Mouse (Mus musculus) heart, embryonic 14.5 days (tissue): ENCODE results near the gene Slc16a1. TPM values are rescaled to one million over a fixed set of nuclear protein-coding genes. Genes with fewer than 3 reads are reported as not detected.
"Not testable (repeated sequence)": the region's sequence is repeated elsewhere in the genome, so short reads cannot be mapped to it uniquely, and the experiment has no call there.

ENCODE experiments used
- ATAC-seq: fragments of 200-750 bp; cut with Nextera tagmentation; 2 replicates; pipeline ENCODE4 v1.8.0; 2017; ENCODE audit warnings: low read depth, moderate TSS enrichment; ENCODE audit not compliant: insufficient number of reproducible peaks, insufficient read depth, low FRiP score
- H3K27ac ChIP-seq, 2 experiments: fragments of 200-500 bp in 1 of 2; fragments of 300-500 bp in 1 of 2; sonication (generic) in 1 of 2; replicated peaks in 1 of 2; 2 replicates each; pipeline ENCODE4 v1.5.1; 2012 to 2014; ENCODE audit warnings: low read depth in 2 of 2, low read length in 2 of 2, control low read depth in 1 of 2, mild to moderate bottlenecking in 1 of 2, mixed read lengths in 1 of 2; ENCODE audit not compliant: control insufficient read depth in 1 of 2, insufficient read depth in 1 of 2
- H3K27me3 ChIP-seq: fragments of 300-500 bp; sonication (generic); 2 replicates; pipeline ENCODE4 v1.6.1; 2014; ENCODE audit warnings: mild to moderate bottlenecking, low read length, control low read depth; ENCODE audit not compliant: control insufficient read depth, insufficient read depth
- H3K36me3 ChIP-seq: fragments of 300-500 bp; sonication (generic); 2 replicates; pipeline ENCODE4 v1.6.1; 2014; ENCODE audit warnings: mild to moderate bottlenecking, control low read depth, low read length, mixed read lengths; ENCODE audit not compliant: control insufficient read depth, insufficient read depth
- H3K4me1 ChIP-seq, 2 experiments: fragments of 200-500 bp in 1 of 2; fragments of 300-500 bp in 1 of 2; sonication (generic) in 1 of 2; 2 replicates each; pipeline ENCODE4 v1.6.1; 2012 to 2014; ENCODE audit warnings: low read length in 2 of 2, control low read depth in 1 of 2, mixed read lengths in 1 of 2; ENCODE audit not compliant: control insufficient read depth in 2 of 2, insufficient read depth in 2 of 2
- H3K4me2 ChIP-seq: fragments of 300-500 bp; sonication (generic); 2 replicates; pipeline ENCODE4 v1.6.1; 2014; ENCODE audit warnings: mild to moderate bottlenecking, low read length
- H3K4me3 ChIP-seq, 2 experiments: fragments of 200-500 bp in 1 of 2; fragments of 300-500 bp in 1 of 2; sonication (generic) in 1 of 2; 2 replicates each; pipeline ENCODE4 v1.5.1; 2012 to 2014; ENCODE audit warnings: low read length in 2 of 2, mild to moderate bottlenecking in 2 of 2, control low read depth in 1 of 2, low read depth in 1 of 2, moderate library complexity in 1 of 2; ENCODE audit not compliant: control insufficient read depth in 1 of 2, insufficient read depth in 1 of 2
- H3K9ac ChIP-seq: fragments of 300-500 bp; sonication (generic); 2 replicates; pipeline ENCODE4 v1.6.1; 2014; ENCODE audit warnings: mild to moderate bottlenecking, low read length
- H3K9me3 ChIP-seq: fragments of 300-500 bp; sonication (generic); 2 replicates; pipeline ENCODE4 v1.6.1; 2016; ENCODE audit warnings: low read length, control low read depth; ENCODE audit not compliant: control insufficient read depth
- WGBS: fragments of 180-500 bp; shearing (Covaris S2); extraction: QIAGEN DNeasy Blood & Tissue Kit; methylation state at CpG from one replicate; pipeline ENCODE4 v1.1.7; 2014; 5-methylcytosine and 5-hydroxymethylcytosine counted together
- polyA plus RNA-seq: library from polyadenylated mRNA; unstranded; fragments of >200 nt; fragmentation: Nextera tagmentation; extraction: Ambion mirVana; gene quantifications from 2 replicates; pipeline ENCODE4 v1.2.1, GENCODE M21; 2014

Gene Slc16a1
- polyA plus RNA-seq, 1 experiment from 2014 or later: 82.5 TPM

GRCm38 (mm10) chr3:104707772-104708144 lies 69.3 kb downstream of the Slc16a1 start:
- H3K4me3 ChIP-seq, H3K36me3 ChIP-seq, H3K4me1 ChIP-seq, H3K9me3 ChIP-seq, H3K27ac ChIP-seq, H3K27me3 ChIP-seq, H3K4me2 ChIP-seq, H3K9ac ChIP-seq: not testable (repeated sequence)
- WGBS: 42% methylated on average over 1 of the region's 1 CpGs
- ATAC-seq: 0 out of 2 replicates have a peak, but pooled peaks have one; percentile 23

Other genes with a start within 250 kb of the Slc16a1 start
- gene Lrig2, start 126.8 kb upstream of the Slc16a1 start, polyA plus RNA-seq: 14.4 and 16.8 TPM in 2 replicates
- 33.0 and 33.2 TPM in 2 replicates for gene Ppm1j, start 142.4 kb downstream of the Slc16a1 start, polyA plus RNA-seq
- gene Fam19a3, start 143.2 kb downstream of the Slc16a1 start, polyA plus RNA-seq: 1.0 and 1.9 TPM in 2 replicates
- 178 and 202 TPM in 2 replicates for gene Rhoc, start 149.7 kb downstream of the Slc16a1 start, polyA plus RNA-seq
- 20.9 and 22.1 TPM in 2 replicates for gene Mov10, start 179.9 kb downstream of the Slc16a1 start, polyA plus RNA-seq
- 24.1 and 28.6 TPM in 2 replicates for gene St7l, start 225.3 kb downstream of the Slc16a1 start, polyA plus RNA-seq
- gene Capza1, start 225.8 kb downstream of the Slc16a1 start, polyA plus RNA-seq: 185 and 187 TPM in 2 replicates